Mouse (Mus musculus) embryonic facial prominence, embryonic 10.5 days (tissue): Measurements from ENCODE around the gene Prokr1. TPM values are rescaled to one million over a fixed set of nuclear protein-coding genes. Genes with fewer than 3 reads are reported as not detected.

Experiments used
- DNase-seq: peaks from one replicate; pipeline ENCODE4 v3.0.0-alpha.2; 2017; ENCODE audit warnings: low spot score
- H3K27ac ChIP-seq: fragments of 300-500 bp; sonication (generic); replicated peaks from 2 replicates; pipeline ENCODE4 v1.5.1; 2016; ENCODE audit warnings: mild to moderate bottlenecking
- H3K27me3 ChIP-seq: fragments of 300-500 bp; sonication (generic); replicated peaks from 2 replicates; pipeline ENCODE4 v1.6.1; 2016; ENCODE audit warnings: low read depth, mild to moderate bottlenecking; ENCODE audit not compliant: poor library complexity, severe bottlenecking
- H3K36me3 ChIP-seq: fragments of 300-500 bp; sonication (generic); replicated peaks from 2 replicates; pipeline ENCODE4 v1.6.1; 2016; ENCODE audit warnings: mild to moderate bottlenecking, moderate library complexity
- H3K4me1 ChIP-seq: fragments of 300-500 bp; sonication (generic); 2 replicates; pipeline ENCODE4 v1.6.1; 2016
- H3K4me3 ChIP-seq: fragments of 300-500 bp; sonication (generic); 2 replicates; pipeline ENCODE4 v1.5.1; 2016; ENCODE audit warnings: mild to moderate bottlenecking, moderate library complexity
- H3K9me3 ChIP-seq: fragments of 300-500 bp; sonication (generic); 2 replicates; pipeline ENCODE4 v1.6.1; 2016; ENCODE audit warnings: mild to moderate bottlenecking
- WGBS: fragments of 180-500 bp; shearing (Covaris S2); methylation state at CpG from one replicate; pipeline ENCODE4 v1.1.7; 2016; 5-methylcytosine and 5-hydroxymethylcytosine counted together
- polyA plus RNA-seq: library from polyadenylated mRNA; unstranded; fragments of >200 nt; fragmentation: Nextera tagmentation; extraction: Ambion mirVana; gene quantifications from 2 replicates; pipeline ENCODE4 v1.2.1, GENCODE M21; 2016

Gene Prokr1
- polyA plus RNA-seq, 1 experiment from 2014 or later = 1.2 TPM

DNA sequence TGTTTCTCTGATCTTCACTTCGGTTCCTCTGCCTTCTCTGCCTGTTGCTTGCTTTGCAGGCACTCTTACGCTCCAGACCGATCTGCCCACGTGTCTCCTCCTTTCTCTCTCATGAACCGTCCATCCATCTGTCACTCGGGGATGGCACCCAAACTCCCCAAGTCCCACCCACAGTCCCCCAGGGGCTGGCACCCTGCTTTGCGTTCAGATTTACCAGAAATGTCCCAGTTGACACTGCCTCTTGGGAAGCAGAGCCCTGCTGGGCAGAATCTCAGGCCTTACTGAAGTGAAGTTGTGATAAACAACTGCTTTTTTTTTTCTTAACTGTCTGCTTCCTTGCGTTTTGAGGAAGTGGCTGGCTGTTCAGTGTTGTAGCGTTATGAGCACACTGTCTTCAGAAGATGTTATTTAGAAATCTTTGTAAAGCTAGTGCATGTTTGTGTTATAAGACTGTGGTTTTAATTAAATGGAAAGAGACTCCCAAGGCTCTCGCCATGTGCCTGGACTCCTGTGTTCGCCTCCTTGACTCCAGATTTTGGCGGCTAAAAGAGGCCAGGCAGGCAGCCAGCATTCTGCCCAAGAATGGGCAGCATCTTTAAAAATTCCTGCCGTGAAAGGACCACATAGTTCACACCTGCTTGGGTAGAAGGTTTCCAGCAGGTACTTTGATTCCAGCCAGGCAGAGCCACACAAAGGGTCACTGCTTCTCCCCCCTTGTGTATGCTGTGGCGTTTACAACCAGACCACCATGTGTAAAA lies 57.4 kb downstream of the Prokr1 start, which contains the start of gene Arhgap25:
Arhgap25 (minus strand) TSS at position 307 of the 758 bp plus-strand sequence.
- DNase-seq = no peak
- Histone ChIP-seq H3K4me1 (no peaks in the 10 kb centered on the region), H3K27me3 (no peaks in the 10 kb centered on the region)

DNA sequence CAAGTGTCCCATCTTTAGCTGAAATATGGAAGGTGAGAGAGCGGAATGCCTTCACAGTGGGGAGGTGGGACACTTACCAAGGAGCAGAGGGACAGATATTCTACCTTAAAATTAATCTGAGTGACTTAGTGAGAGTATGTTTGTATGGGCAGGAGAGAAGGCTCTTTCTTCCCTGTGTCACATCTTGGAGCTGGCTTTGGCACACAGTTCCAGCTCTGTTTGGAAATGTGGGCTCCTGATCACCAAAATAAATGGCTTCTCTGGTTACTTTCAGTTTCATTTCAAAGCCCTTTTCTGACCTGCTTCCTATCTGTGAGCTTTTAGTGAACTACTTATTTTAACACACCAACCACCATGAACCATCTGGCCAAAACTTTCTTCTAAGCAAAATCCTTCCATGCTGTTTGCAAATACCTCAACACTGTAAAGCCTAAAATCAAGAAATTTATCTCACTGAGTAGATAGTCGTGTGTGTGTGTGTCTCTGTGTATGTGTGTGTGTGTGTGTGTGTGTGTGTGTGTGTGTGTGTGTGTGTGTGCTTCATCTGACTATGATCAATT lies 59.0 kb downstream of the Prokr1 start:
- no peaks in the 10 kb centered on the region for H3K4me1 ChIP-seq
- WGBS = 87% methylated on average over 2 of the region's 2 CpGs
- no peaks in the 10 kb centered on the region for H3K27me3 ChIP-seq
- H3K27ac ChIP-seq = no peak overlapping the region
- DNase-seq = no peak
- no peaks in the 10 kb centered on the region for H3K9me3 ChIP-seq
- H3K36me3 ChIP-seq = no peaks in the 10 kb centered on the region
- H3K4me3 ChIP-seq = no peak overlapping the region

More for the DNA sequence above, 57.4 kb downstream of the Prokr1 start, which contains the start of gene Arhgap25:
- Histone ChIP-seq H3K36me3 (no peaks in the 10 kb centered on the region), H3K4me3 (no peak within 1 kb of the TSS), H3K9me3 (no peaks in the 10 kb centered on the region), H3K27ac (no peak within 1 kb of the TSS)
- WGBS = 69% methylated on average over 14 of the region's 14 CpGs

- no peaks in the 10 kb centered on the region for H3K9me3 ChIP-seq
- WGBS = 82% methylated on average over 2 of the region's 2 CpGs
Measured at GRCm38 (mm10) chr6:87530386-87530785, 60.2 kb downstream of the Prokr1 start.

More at GRCm38 (mm10) chr6:87530386-87530785, 60.2 kb downstream of the Prokr1 start:
- Histone ChIP-seq H3K4me3 (no peak overlapping the region), H3K4me1 (no peaks in the 10 kb centered on the region), H3K27me3 (no peaks in the 10 kb centered on the region), H3K36me3 (no peaks in the 10 kb centered on the region), H3K27ac (no peak overlapping the region)
- DNase-seq = no peak

Other genes starting within 250 kb of the Prokr1 start
- gene Gkn1, start 239.8 kb downstream of the Prokr1 start, polyA plus RNA-seq = not detected in 2 replicates
- gene Gkn2, start 217.4 kb downstream of the Prokr1 start, polyA plus RNA-seq = not detected in 2 replicates
- gene Gkn3, start 201.8 kb downstream of the Prokr1 start, polyA plus RNA-seq = not detected in 2 replicates
- gene Bmp10, start 161.7 kb downstream of the Prokr1 start, polyA plus RNA-seq = not detected in 2 replicates
- gene Arhgap25, start 57.5 kb downstream of the Prokr1 start, polyA plus RNA-seq = 3.2 and 3.4 TPM in 2 replicates
- gene Aplf, start 81.5 kb upstream of the Prokr1 start, polyA plus RNA-seq = 12.9 and 13.1 TPM in 2 replicates
- 0.61 and 1.4 TPM in 2 replicates for gene Efcc1, start 140.1 kb upstream of the Prokr1 start, polyA plus RNA-seq
- 2.6 TPM in 2 replicates for gene Gp9, start 187.3 kb upstream of the Prokr1 start, polyA plus RNA-seq
- 4.1 and 5.5 TPM in 2 replicates for gene Rab43, start 221.4 kb upstream of the Prokr1 start, polyA plus RNA-seq
- 2.8 and 3.2 TPM in 2 replicates for gene Gm45140, start 245.1 kb upstream of the Prokr1 start, polyA plus RNA-seq
- gene Isy1, start 248.1 kb upstream of the Prokr1 start, polyA plus RNA-seq = 69.4 and 69.8 TPM in 2 replicates